In the genomic region with DNA sequence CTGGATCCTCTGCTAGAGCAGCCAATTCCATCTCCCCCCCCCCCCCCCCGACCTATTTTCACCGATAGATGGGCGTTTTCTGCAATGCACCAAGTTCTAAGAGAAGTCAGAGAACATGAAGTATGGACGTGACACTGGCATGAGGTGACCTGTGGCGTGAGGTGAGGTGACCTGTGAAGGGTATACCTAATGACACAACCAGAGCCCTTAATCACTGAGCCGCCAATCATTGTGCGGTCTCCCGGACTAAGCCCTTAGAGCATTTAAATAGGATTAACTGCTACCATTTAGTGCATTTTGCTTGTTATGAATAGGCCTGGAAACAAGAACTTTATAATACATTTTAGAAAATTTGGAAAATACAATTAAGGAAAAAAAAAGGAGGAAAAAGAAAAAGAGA, we compare ENCODE assay signal across 23 mouse cellular contexts. TPM values are rescaled to one million over a fixed set of nuclear protein-coding genes. Genes with fewer than 3 reads are reported as not detected.
DNase-seq lines count a peak whose midpoint lies in the region; ATAC-seq and TF ChIP-seq lines count a peak whose summit lies in the region.
"Had no signal": no experiment of that assay in that cellular context is flagged by ENCODE, and none has a peak within 500 bp of the region (broad histone marks: within the 10 kb centered on the region; RNA-seq: fewer than 3 reads in every experiment).

No protein-coding gene starts in this region.

- no peak for TF ChIP-seq EP300 in heart, adult 2 months (IDR thresholded peaks at IDR 0.05; ENCODE audit: insufficient read depth, low read depth, low read length)

- intact Hi-C loops in heart, adult 2 months (cut with DNase I), result no loop called here

- no peak overlapping the region for H3K4me3 ChIP-seq in heart, adult 2 months
- no peak overlapping the region for H3K4me3 ChIP-seq in midbrain, embryonic 12.5 days
- H3K4me3 ChIP-seq in midbrain, embryonic 13.5 days (replicated peaks), result no peak overlapping the region
- no peak overlapping the region for H3K4me3 ChIP-seq in kidney, embryonic 15.5 days (replicated peaks)
- H3K4me3 ChIP-seq: embryonic facial prominence, embryonic 15.5 days; liver, embryonic 13.5 days had no signal

- peak; percentile 33 for DNase-seq in heart, adult 11 months
- no peak for DNase-seq in heart, adult 2 months
- DNase-seq in retina, adult 2 months (ENCODE audit: low read depth, low spot score), result peak; percentile 55
- no peak for DNase-seq in right cerebral cortex, postnatal 36 days (ENCODE audit: low spot score in 2 of 2)
- DNase-seq: adrenal gland, adult 8-10 months; cerebellum, adult 8-10 months; cerebellum, postnatal 25 days; gastrocnemius, postnatal 36 days; kidney, adult 8-10 months; kidney, postnatal 10 days; layer of hippocampus, postnatal 36 days; left cerebral cortex, postnatal 4 days; liver, embryonic 13.5 days; lung, adult 2 months; lung, postnatal 10 days had no signal

- 95% methylated on average over 8 of the region's 8 CpGs for WGBS in heart, adult 2 months
- 13% methylated on average over 8 of the region's 8 CpGs for WGBS in midbrain, embryonic 12.5 days
- 20% methylated on average over 8 of the region's 8 CpGs for WGBS in midbrain, embryonic 13.5 days
- WGBS in kidney, embryonic 15.5 days, result 61% methylated on average over 8 of the region's 8 CpGs

- no peak for TF ChIP-seq CTCF in heart, adult 2 months (IDR thresholded peaks at IDR 0.05)

- no peak overlapping the region for H3K27ac ChIP-seq in heart, adult 2 months
- no peak overlapping the region for H3K27ac ChIP-seq in midbrain, embryonic 12.5 days (replicated peaks)
- no peak overlapping the region for H3K27ac ChIP-seq in midbrain, embryonic 13.5 days
- no peak overlapping the region for H3K27ac ChIP-seq in kidney, embryonic 15.5 days
- H3K27ac ChIP-seq: embryonic facial prominence, embryonic 15.5 days; macrophage had no signal

- H3K9ac ChIP-seq in heart, adult 2 months (ENCODE audit: low read depth, low read length), result no peak overlapping the region
- H3K9ac ChIP-seq in midbrain, embryonic 12.5 days (replicated peaks), result no peak overlapping the region
- H3K9ac ChIP-seq in midbrain, embryonic 13.5 days (replicated peaks), result no peak overlapping the region
- no peak overlapping the region for H3K9ac ChIP-seq in kidney, embryonic 15.5 days
- H3K9ac ChIP-seq: embryonic facial prominence, embryonic 15.5 days; liver, embryonic 13.5 days had no signal

- no peak for TF ChIP-seq POLR2A in heart, adult 2 months (IDR thresholded peaks at IDR 0.05; ENCODE audit: insufficient read depth, low read depth, low read length)

- H3K4me1 ChIP-seq in heart, adult 2 months (ENCODE audit: control insufficient read depth, insufficient read depth, low read length), result no peaks in the 10 kb centered on the region
- peaks cover 23% of the 10 kb centered on the region for H3K4me1 ChIP-seq in midbrain, embryonic 12.5 days
- peaks cover 36% of the 10 kb centered on the region for H3K4me1 ChIP-seq in midbrain, embryonic 13.5 days (replicated peaks)
- peaks cover 42% of the 10 kb centered on the region for H3K4me1 ChIP-seq in kidney, embryonic 15.5 days

- no peaks in the 10 kb centered on the region for H3K36me3 ChIP-seq in heart, adult 2 months (ENCODE audit: control insufficient read depth, insufficient read depth, low read length)
- H3K36me3 ChIP-seq in midbrain, embryonic 12.5 days, result peaks cover 9% of the 10 kb centered on the region; the same call in 1 of the 2 replicates
- no peaks in the 10 kb centered on the region; the same call in 1 of the 2 replicates for H3K36me3 ChIP-seq in midbrain, embryonic 13.5 days
- H3K36me3 ChIP-seq in kidney, embryonic 15.5 days, result peaks cover 11% of the 10 kb centered on the region

- peaks cover 2% of the 10 kb centered on the region; the same call in 1 of the 2 replicates for H3K9me3 ChIP-seq in midbrain, embryonic 12.5 days
- H3K9me3 ChIP-seq in midbrain, embryonic 13.5 days, result no peaks in the 10 kb centered on the region
- H3K9me3 ChIP-seq in kidney, embryonic 15.5 days (replicated peaks), result no peaks in the 10 kb centered on the region
- H3K9me3 ChIP-seq: embryonic facial prominence, embryonic 15.5 days; G1E; liver, embryonic 13.5 days had no signal

- peak; percentile 50; the same call in 1 of the 2 replicates for ATAC-seq in midbrain, embryonic 12.5 days (ENCODE audit: low FRiP score, low read depth)
- no peak for ATAC-seq in midbrain, embryonic 13.5 days
- no peak for ATAC-seq in kidney, embryonic 15.5 days (replicated peaks; ENCODE audit: low FRiP score)
- ATAC-seq: CD4-positive, CD25-positive, alpha-beta regulatory T cell, adult 4 months; hindbrain, embryonic 16.5 days had no signal

- H3K79me2 ChIP-seq in heart, adult 2 months (replicated peaks; ENCODE audit: control insufficient read depth, insufficient read depth, low read length), result no peaks in the 10 kb centered on the region

- H3K4me2 ChIP-seq in midbrain, embryonic 12.5 days (replicated peaks), result no peak overlapping the region
- no peak overlapping the region for H3K4me2 ChIP-seq in midbrain, embryonic 13.5 days (replicated peaks)
- H3K4me2 ChIP-seq in kidney, embryonic 15.5 days, result no peak overlapping the region
- H3K4me2 ChIP-seq: embryonic facial prominence, embryonic 15.5 days had no signal

- peaks cover 2% of the 10 kb centered on the region; the same call in 1 of the 2 replicates for H3K27me3 ChIP-seq in heart, adult 2 months (ENCODE audit: control insufficient read depth, insufficient read depth, low read length)
- H3K27me3 ChIP-seq in midbrain, embryonic 12.5 days, result no peaks in the 10 kb centered on the region
- no peaks in the 10 kb centered on the region for H3K27me3 ChIP-seq in midbrain, embryonic 13.5 days
- no peaks in the 10 kb centered on the region for H3K27me3 ChIP-seq in kidney, embryonic 15.5 days
- H3K27me3 ChIP-seq: embryonic facial prominence, embryonic 15.5 days; liver, embryonic 13.5 days had no signal

RNA-seq across cellular contexts. Expression of a gene that starts 16.6 kb away (rescaled TPM):
- 1 to 10 TPM; 1.3 to 1.7 TPM for total RNA-seq in heart, adult 2 months (2021)
- polyA plus RNA-seq in heart, adult 2 months (2012; rRNA removed), result 13.2 and 19.8 TPM in 2 replicates
- 34.4 and 35.5 TPM in 2 replicates for polyA plus RNA-seq in midbrain, embryonic 12.5 days (2016; fragmentation: Nextera tagmentation; extraction: Ambion mirVana)
- 31.2 and 33.6 TPM in 2 replicates for polyA plus RNA-seq in midbrain, embryonic 13.5 days (2015; fragmentation: Nextera tagmentation; extraction: Ambion mirVana)
- polyA plus RNA-seq in kidney, embryonic 15.5 days (2015; fragmentation: Nextera tagmentation; extraction: Ambion mirVana), result 46.6 and 47.6 TPM in 2 replicates

Comparison
In these comparisons a context has a peak if more than half of its experiments do, and no peak if none do; other contexts are left out.
1. DNase-seq: peak in heart, adult 11 months (single experiment) and retina, adult 2 months (single experiment); none in heart, adult 2 months (0 of 2) and right cerebral cortex, postnatal 36 days (0 of 2).